Mouse (Mus musculus): ENCODE results near the gene Cpeb3. TPM values are rescaled to one million over a fixed set of nuclear protein-coding genes. Genes with fewer than 3 reads are reported as not detected.
"Not testable (repeated sequence)": the region's sequence is repeated elsewhere in the genome, so short reads cannot be mapped to it uniquely, and the experiment has no call there.

Cpeb3 gene
- polyA plus RNA-seq, 1 experiment from 2014 or later, result 9.8 TPM

DNA sequence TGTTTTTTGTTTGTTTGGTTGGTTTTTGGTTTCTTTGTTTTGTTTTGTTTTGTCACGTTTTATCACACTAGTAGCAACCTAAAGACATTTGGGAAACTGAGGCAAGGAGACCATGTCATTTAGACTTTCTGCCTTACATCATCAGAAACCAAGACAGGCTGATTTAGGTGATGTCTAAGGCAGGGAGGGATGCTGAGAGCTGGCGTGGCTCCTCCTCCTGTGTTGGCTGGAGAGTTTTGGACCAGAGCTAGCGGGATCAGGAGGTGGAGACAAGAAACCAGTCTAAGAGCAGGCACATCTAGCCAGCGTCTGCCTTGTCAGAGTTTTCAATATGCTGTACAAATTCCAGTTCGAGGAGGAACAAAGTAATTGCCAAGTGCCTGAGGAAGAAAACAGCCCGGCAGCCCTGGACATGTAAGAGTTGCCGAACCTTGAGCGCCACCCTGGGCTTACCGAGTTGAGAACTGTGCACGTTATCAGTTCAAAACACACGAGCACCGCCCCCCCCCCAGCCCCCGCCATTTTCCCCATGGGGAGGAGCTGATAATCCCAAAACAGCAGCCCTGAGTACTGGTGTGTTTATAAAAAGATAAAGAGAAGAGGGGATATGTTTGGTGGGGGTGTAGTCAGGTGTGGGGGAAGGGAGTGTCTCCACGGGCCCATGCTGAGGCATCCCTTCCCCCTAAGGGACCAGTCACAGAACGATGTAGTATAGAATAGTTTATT, 29.5 kb upstream of the Cpeb3 start:
- Histone ChIP-seq H3K4me1 (replicated peaks; ENCODE audit: control insufficient read depth, insufficient read depth, low read length) (peaks cover 14% of the 10 kb centered on the region), H3K36me3 (ENCODE audit: control insufficient read depth, insufficient read depth) (no peaks in the 10 kb centered on the region), H3K27ac (ENCODE audit: low read length) (no peak overlapping the region), H3K4me2 (ENCODE audit: low read length) (peak overlapping the region; percentile 24; the same call in 1 of the 2 replicates), H3K4me3 (replicated peaks; ENCODE audit: low read length) (no peak overlapping the region), H3K9ac (replicated peaks; ENCODE audit: low read depth, low read length) (no peak overlapping the region), H3K9me3 (ENCODE audit: control insufficient read depth, low read length) (no peaks in the 10 kb centered on the region), H3K27me3 (replicated peaks; ENCODE audit: control insufficient read depth, insufficient read depth, low read length) (peaks cover 10% of the 10 kb centered on the region)
- no peak for ATAC-seq
- WGBS, result 8% methylated on average over 15 of the region's 15 CpGs

DNA sequence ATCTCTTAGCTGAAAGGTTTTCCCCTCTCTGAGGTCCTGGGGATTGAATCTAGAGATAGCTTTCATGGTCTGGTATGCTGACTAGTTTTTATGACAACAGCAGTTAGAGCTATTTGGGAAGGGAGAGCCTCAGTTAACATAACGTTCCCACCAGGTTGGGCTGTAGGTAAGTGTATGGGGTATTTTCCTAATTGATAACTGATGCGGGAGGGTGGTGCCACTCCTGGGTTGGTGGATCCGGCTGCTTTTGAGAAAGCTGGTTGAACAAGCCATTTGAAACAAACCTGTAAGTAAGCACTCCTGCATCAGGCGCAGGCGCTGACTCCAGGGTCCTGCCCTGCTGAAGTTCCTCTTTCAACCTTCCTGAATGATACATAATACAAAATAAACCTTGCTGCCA, 28.9 kb upstream of the Cpeb3 start:
- no peaks in the 10 kb centered on the region for H3K9me3 ChIP-seq (ENCODE audit: control insufficient read depth, low read length)
- no peak overlapping the region for H3K4me2 ChIP-seq (ENCODE audit: low read length)
- ATAC-seq, result no peak
- H3K9ac ChIP-seq (replicated peaks; ENCODE audit: low read depth, low read length), result no peak overlapping the region
- H3K4me3 ChIP-seq (replicated peaks; ENCODE audit: low read length), result no peak overlapping the region
- H3K27me3 ChIP-seq (replicated peaks; ENCODE audit: control insufficient read depth, insufficient read depth, low read length), result peaks cover 10% of the 10 kb centered on the region
- H3K36me3 ChIP-seq (ENCODE audit: control insufficient read depth, insufficient read depth), result no peaks in the 10 kb centered on the region
- WGBS, result 63% methylated on average over 5 of the region's 5 CpGs
- H3K27ac ChIP-seq (ENCODE audit: low read length), result no peak overlapping the region
- H3K4me1 ChIP-seq (replicated peaks; ENCODE audit: control insufficient read depth, insufficient read depth, low read length), result peaks cover 14% of the 10 kb centered on the region

DNA sequence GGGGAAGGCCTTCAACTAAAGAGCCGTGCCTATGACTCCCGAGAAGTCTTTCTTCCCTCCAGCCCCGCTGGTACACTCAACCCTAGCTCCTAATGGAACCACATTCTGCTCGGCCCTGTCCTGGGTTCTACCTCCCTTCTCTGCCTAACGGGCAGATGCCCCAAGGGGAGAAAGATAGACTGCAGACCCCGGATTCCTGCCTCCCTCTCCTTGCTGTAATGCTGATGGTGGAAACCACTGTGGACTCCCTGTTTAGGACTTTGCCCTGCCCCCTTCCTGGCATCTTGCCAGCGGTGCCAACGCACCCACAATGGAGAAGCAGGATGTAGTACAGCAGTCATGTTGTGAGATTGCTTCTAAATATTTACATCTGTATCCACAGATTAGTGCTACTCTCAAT, 27.4 kb upstream of the Cpeb3 start:
- Histone ChIP-seq H3K9ac (replicated peaks; ENCODE audit: low read depth, low read length) (no peak overlapping the region), H3K4me1 (replicated peaks; ENCODE audit: control insufficient read depth, insufficient read depth, low read length) (peaks cover 14% of the 10 kb centered on the region), H3K36me3 (ENCODE audit: control insufficient read depth, insufficient read depth) (no peaks in the 10 kb centered on the region), H3K4me2 (ENCODE audit: low read length) (no peak overlapping the region), H3K4me3 (replicated peaks; ENCODE audit: low read length) (no peak overlapping the region), H3K9me3 (ENCODE audit: control insufficient read depth, low read length) (no peaks in the 10 kb centered on the region), H3K27ac (ENCODE audit: low read length) (no peak overlapping the region), H3K27me3 (replicated peaks; ENCODE audit: control insufficient read depth, insufficient read depth, low read length) (peaks cover 10% of the 10 kb centered on the region)
- ATAC-seq, result no peak
- WGBS, result 41% methylated on average over 8 of the region's 8 CpGs

DNA sequence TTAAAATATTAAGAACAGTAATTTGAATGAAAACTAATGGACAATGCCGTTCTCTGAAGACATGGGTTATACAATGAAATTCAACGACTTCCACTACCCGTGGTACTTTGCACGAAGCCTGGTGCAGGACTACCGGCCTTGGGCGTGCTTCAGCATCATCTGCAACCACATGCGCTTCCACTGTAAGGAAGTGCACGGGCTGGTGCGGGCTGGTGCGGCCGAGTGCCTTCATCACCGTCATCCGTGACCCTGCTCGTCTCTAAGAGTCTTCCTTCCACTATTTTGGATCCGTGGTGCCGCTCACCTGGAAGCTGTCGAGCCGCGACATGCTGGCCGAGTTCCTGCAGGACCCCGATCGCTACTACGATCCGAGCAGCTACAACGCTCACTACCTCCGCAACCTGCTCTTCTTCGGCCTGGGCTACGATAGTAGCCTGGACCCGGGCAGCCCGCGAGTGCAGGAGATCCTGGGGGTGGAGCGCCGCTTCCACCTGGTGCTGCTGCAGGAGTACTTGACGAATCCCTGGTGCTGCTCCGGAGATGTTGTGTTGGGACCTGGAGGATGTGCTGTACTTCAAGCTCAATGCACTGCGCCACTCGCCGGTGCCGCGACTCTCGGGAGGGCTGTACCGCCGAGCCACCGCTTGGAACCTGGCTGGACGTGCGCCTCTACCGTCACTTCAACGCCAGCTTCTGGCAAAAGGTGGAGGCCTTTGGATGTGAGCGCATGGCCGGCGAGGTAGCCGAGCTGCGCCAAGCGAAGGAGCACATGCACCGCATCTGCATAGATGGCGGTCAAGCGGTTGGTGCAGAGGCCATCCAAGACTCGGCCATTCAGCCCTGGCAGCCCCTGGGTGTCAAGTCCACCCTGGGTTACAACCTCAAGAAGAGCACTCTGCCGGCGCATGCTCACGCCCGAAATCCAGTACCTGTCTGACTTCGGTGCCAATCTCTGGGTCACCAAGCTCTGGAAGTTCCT, 25.4 kb upstream of the Cpeb3 start:
- Histone ChIP-seq H3K4me2 (ENCODE audit: low read length) (peak overlapping the region; percentile 90), H3K9ac (replicated peaks; ENCODE audit: low read depth, low read length) (peak overlapping the region; percentile 59), H3K9me3 (ENCODE audit: control insufficient read depth, low read length) (no peaks in the 10 kb centered on the region), H3K4me3 (replicated peaks; ENCODE audit: low read length) (peak overlapping the region; percentile 53), H3K4me1 (replicated peaks; ENCODE audit: control insufficient read depth, insufficient read depth, low read length) (peaks cover 14% of the 10 kb centered on the region), H3K27ac (ENCODE audit: low read length) (no peak overlapping the region), H3K36me3 (ENCODE audit: control insufficient read depth, insufficient read depth) (no peaks in the 10 kb centered on the region), H3K27me3 (replicated peaks; ENCODE audit: control insufficient read depth, insufficient read depth, low read length) (peaks cover 10% of the 10 kb centered on the region)
- ATAC-seq, result peak; percentile 71
- 3% methylated on average over 63 of the region's 63 CpGs for WGBS

DNA sequence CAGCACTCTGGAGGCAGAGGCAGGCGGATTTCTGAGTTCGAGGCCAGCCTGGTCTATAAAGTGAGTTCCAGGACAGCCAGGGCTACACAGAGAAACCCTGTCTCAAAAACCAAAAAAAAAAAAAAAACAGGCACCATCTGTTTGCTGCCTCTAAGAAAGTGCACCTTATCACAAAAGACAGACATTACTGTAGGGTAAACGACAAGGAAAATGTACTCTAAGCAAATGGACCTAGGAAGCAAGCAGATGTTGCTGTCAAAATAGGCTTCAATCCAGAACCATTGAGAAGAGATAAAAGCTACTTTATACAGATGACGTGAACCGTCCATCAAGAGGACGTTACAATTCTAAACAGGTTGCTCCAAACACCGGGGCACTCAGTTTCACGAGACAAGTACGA, 24.2 kb upstream of the Cpeb3 start:
- peaks cover 10% of the 10 kb centered on the region for H3K27me3 ChIP-seq (replicated peaks; ENCODE audit: control insufficient read depth, insufficient read depth, low read length)
- not testable (repeated sequence) for ATAC-seq; H3K4me2 ChIP-seq (ENCODE audit: low read length); H3K9me3 ChIP-seq (ENCODE audit: control insufficient read depth, low read length); H3K4me1 ChIP-seq (replicated peaks; ENCODE audit: control insufficient read depth, insufficient read depth, low read length); H3K27ac ChIP-seq (ENCODE audit: low read length); H3K4me3 ChIP-seq (replicated peaks; ENCODE audit: low read length); H3K36me3 ChIP-seq (ENCODE audit: control insufficient read depth, insufficient read depth); H3K9ac ChIP-seq (replicated peaks; ENCODE audit: low read depth, low read length)
- WGBS, result 69% methylated on average over 9 of the region's 9 CpGs

DNA sequence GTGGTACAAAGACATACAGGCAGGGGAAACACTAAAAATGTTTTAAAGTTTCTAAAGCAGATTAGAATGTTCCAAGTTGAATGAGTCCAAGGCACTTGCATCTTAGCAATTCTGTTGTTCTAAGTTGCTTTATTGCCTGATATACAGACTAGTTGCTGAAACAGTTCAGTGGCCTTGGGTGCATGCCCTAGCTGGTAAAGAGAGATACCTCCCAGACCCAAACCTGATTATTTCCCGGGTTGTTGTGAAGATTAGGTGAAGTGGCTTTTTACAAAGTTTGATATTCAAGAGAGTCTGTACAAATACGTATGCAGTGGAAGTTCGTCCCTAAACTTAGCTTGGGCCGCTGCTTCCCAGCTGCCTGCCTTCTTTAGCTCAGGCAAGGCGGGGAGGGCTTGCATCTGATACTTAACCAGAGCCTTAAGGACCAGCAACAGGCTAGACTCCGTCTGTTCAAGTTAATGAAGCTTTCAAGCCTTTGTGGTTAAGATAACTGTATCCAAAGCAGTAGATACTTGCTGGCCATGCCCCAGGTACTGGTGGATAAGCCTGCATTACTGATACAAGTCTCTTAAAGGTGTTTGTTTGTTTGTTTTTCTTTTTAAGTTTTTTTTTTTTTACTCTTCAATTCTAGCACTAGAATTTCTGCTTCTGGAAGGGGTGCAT, 16.9 kb upstream of the Cpeb3 start:
- Histone ChIP-seq H3K9ac (replicated peaks; ENCODE audit: low read depth, low read length) (no peak overlapping the region), H3K9me3 (ENCODE audit: control insufficient read depth, low read length) (no peaks in the 10 kb centered on the region)
- no peak for ATAC-seq

DNA sequence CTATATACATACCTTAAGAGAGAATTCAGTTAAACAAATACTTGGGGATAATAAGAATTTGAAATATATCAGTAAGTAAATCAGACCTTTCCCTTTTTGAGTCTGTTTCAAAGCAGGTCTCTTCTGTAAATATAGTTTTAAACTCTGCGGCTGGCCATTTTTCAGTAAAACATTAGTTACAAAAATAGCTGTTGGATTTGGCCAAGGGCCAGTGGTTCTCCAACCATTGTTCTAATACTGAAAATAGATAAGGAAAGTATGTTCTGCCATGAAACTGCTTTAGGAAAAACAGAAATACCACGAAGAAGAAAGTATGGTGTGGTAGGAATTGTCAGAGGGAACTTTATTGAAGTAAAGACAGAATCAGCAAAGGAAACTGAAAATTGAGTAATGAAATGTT, 6.3 kb upstream of the Cpeb3 start:
- 92% methylated on average over 2 of the region's 2 CpGs for WGBS

More for the DNA sequence above, 16.9 kb upstream of the Cpeb3 start:
- peaks cover 4% of the 10 kb centered on the region; the same call in 1 of the 2 replicates for H3K36me3 ChIP-seq (ENCODE audit: control insufficient read depth, insufficient read depth)
- 84% methylated on average over 6 of the region's 6 CpGs for WGBS
- H3K4me1 ChIP-seq (replicated peaks; ENCODE audit: control insufficient read depth, insufficient read depth, low read length), result no peaks in the 10 kb centered on the region
- H3K27ac ChIP-seq (ENCODE audit: low read length), result no peak overlapping the region
- H3K4me3 ChIP-seq (replicated peaks; ENCODE audit: low read length), result no peak overlapping the region
- H3K27me3 ChIP-seq (replicated peaks; ENCODE audit: control insufficient read depth, insufficient read depth, low read length), result no peaks in the 10 kb centered on the region
- H3K4me2 ChIP-seq (ENCODE audit: low read length), result no peak overlapping the region

DNA sequence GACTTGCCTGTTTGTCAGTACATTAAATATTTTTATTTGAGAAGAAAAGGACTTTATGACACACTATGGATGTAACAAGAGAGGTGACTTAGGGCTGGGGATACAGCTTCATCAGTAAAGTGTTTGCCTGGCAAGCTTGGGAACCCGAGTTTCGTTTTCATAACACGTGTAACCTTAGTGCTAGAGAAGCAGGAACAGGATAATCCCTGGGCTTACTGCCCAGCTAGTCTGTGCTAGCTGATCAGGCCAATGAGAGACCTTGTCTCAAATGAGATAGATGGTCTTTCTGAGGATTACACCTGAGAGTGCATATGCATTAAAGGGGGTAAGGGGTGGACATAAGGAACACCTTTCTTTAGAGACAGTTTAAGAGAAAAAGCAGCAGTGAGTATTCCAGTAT, 3.0 kb upstream of the Cpeb3 start:
- ATAC-seq, result no peak
- Histone ChIP-seq H3K27me3 (replicated peaks; ENCODE audit: control insufficient read depth, insufficient read depth, low read length) (no peaks in the 10 kb centered on the region), H3K4me2 (ENCODE audit: low read length) (no peak overlapping the region)

More for the DNA sequence above, 6.3 kb upstream of the Cpeb3 start:
- Histone ChIP-seq H3K9ac (replicated peaks; ENCODE audit: low read depth, low read length) (no peak overlapping the region), H3K27me3 (replicated peaks; ENCODE audit: control insufficient read depth, insufficient read depth, low read length) (no peaks in the 10 kb centered on the region), H3K4me3 (replicated peaks; ENCODE audit: low read length) (no peak overlapping the region), H3K4me2 (ENCODE audit: low read length) (no peak overlapping the region), H3K9me3 (ENCODE audit: control insufficient read depth, low read length) (no peaks in the 10 kb centered on the region), H3K4me1 (replicated peaks; ENCODE audit: control insufficient read depth, insufficient read depth, low read length) (peaks cover under 1% of the 10 kb centered on the region), H3K27ac (ENCODE audit: low read length) (no peak overlapping the region), H3K36me3 (ENCODE audit: control insufficient read depth, insufficient read depth) (peaks cover 33% of the 10 kb centered on the region)
- ATAC-seq, result no peak

DNA sequence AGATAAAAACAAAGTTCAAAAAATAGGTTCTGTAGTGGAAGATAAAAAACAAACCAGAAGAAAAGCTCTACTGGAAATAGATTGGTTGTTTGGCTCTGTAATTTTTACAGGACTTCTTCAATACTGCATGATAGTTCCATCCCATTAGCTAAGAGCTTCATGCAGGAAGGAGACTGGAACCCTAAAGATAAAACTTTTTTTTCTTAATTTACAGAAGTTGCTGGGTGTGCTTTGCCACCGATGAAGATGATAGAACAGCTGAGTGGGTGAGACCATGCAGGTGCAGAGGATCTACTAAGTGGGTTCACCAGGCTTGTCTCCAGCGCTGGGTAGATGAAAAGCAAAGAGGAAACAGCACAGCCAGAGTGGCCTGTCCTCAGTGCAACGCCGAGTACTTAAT, 2.1 kb upstream of the Cpeb3 start:
- ATAC-seq, result no peak
- Histone ChIP-seq H3K4me3 (replicated peaks; ENCODE audit: low read length) (no peak overlapping the region), H3K36me3 (ENCODE audit: control insufficient read depth, insufficient read depth) (peaks cover 16% of the 10 kb centered on the region), H3K27ac (ENCODE audit: low read length) (no peak overlapping the region), H3K9ac (replicated peaks; ENCODE audit: low read depth, low read length) (no peak overlapping the region), H3K27me3 (replicated peaks; ENCODE audit: control insufficient read depth, insufficient read depth, low read length) (no peaks in the 10 kb centered on the region), H3K9me3 (ENCODE audit: control insufficient read depth, low read length) (no peaks in the 10 kb centered on the region), H3K4me2 (ENCODE audit: low read length) (no peak overlapping the region), H3K4me1 (replicated peaks; ENCODE audit: control insufficient read depth, insufficient read depth, low read length) (peaks cover 17% of the 10 kb centered on the region)
- 98% methylated on average over 4 of the region's 4 CpGs for WGBS

More for the DNA sequence above, 3.0 kb upstream of the Cpeb3 start:
- Histone ChIP-seq H3K9me3 (ENCODE audit: control insufficient read depth, low read length) (no peaks in the 10 kb centered on the region), H3K4me1 (replicated peaks; ENCODE audit: control insufficient read depth, insufficient read depth, low read length) (peaks cover 15% of the 10 kb centered on the region), H3K4me3 (replicated peaks; ENCODE audit: low read length) (no peak overlapping the region), H3K27ac (ENCODE audit: low read length) (no peak overlapping the region), H3K36me3 (ENCODE audit: control insufficient read depth, insufficient read depth) (peaks cover 16% of the 10 kb centered on the region), H3K9ac (replicated peaks; ENCODE audit: low read depth, low read length) (no peak overlapping the region)
- 92% methylated on average over 3 of the region's 3 CpGs for WGBS
